Mouse (Mus musculus) myocyte (in vitro differentiated cells): ENCODE measurements at regions not wholly inside any gene's neighbourhood (a gene's known extent, or its start where the extent isn't known, plus 50 kb on each side); places are given as distances from the start of the nearest gene placed in this dataset.

Source experiments
- H3K27me3 ChIP-seq: one replicate; pipeline ENCODE4 v1.6.1; 2011; ENCODE audit not compliant: control insufficient read depth, insufficient read depth, insufficient read length
- H3K36me3 ChIP-seq: one replicate; pipeline ENCODE4 v1.6.1; 2011; ENCODE audit not compliant: control insufficient read depth, insufficient read depth
- H3K4me2 ChIP-seq: one replicate; pipeline ENCODE4 v1.6.1; 2011; ENCODE audit warnings: low read depth, control low read depth
- H3K4me3 ChIP-seq: one replicate; pipeline ENCODE4 v1.5.1; 2011; ENCODE audit warnings: mild to moderate bottlenecking, control low read depth, moderate library complexity
- H3K79me2 ChIP-seq: one replicate; pipeline ENCODE4 v1.6.1; 2011; ENCODE audit not compliant: control insufficient read depth, insufficient read depth
- H3ac ChIP-seq: one replicate; pipeline ENCODE4 v1.6.1; 2011; ENCODE audit not compliant: control insufficient read depth, insufficient read length
- CEBPB ChIP-seq: IDR thresholded peaks from 2 replicates; pipeline ENCODE4 v1.6.1; 2011; ENCODE audit warnings: mild to moderate bottlenecking, moderate library complexity; ENCODE audit not compliant: poor library complexity, insufficient read depth, severe bottlenecking
- E2F4 ChIP-seq: IDR thresholded peaks from one replicate; pipeline ENCODE4 v1.6.1; 2011; ENCODE audit warnings: mild to moderate bottlenecking, control low read depth, moderate library complexity; ENCODE audit not compliant: insufficient read depth
- MAX ChIP-seq: IDR thresholded peaks from one replicate; pipeline ENCODE4 v1.6.1; 2011; ENCODE audit warnings: low read depth, mild to moderate bottlenecking, control low read depth
- MYOD1 ChIP-seq, 3 experiments: IDR thresholded peaks; one replicate each; pipeline ENCODE4 v1.6.1; 2011; ENCODE audit warnings: control low read depth in 2 of 3, low read depth in 2 of 3, mild to moderate bottlenecking in 2 of 3, moderate library complexity in 1 of 3; ENCODE audit not compliant: insufficient read length in 2 of 3, control insufficient read depth in 1 of 3
- MYOG ChIP-seq, 3 experiments: IDR thresholded peaks; one replicate each; pipeline ENCODE4 v1.6.1; 2011; ENCODE audit warnings: control low read depth in 2 of 3, low read depth in 2 of 3, mild to moderate bottlenecking in 2 of 3; ENCODE audit not compliant: insufficient read length in 2 of 3, control insufficient read depth in 1 of 3, insufficient read depth in 1 of 3
- POLR2A ChIP-seq: IDR thresholded peaks from one replicate; pipeline ENCODE4 v1.6.1; 2011; ENCODE audit warnings: low read depth, mild to moderate bottlenecking, control low read depth, moderate library complexity; ENCODE audit not compliant: insufficient read length
- POLR2AphosphoS2 ChIP-seq: IDR thresholded peaks from one replicate; pipeline ENCODE4 v1.6.1; 2011; ENCODE audit warnings: low read depth, control low read depth; ENCODE audit not compliant: insufficient read length
- REST ChIP-seq: IDR thresholded peaks from one replicate; pipeline ENCODE4 v1.6.1; 2011; ENCODE audit warnings: mild to moderate bottlenecking, control low read depth, moderate library complexity; ENCODE audit not compliant: insufficient read depth, insufficient read length
- SRF ChIP-seq: IDR thresholded peaks from one replicate; pipeline ENCODE4 v1.6.1; 2011; ENCODE audit warnings: low read depth; ENCODE audit not compliant: control insufficient read depth, insufficient read length
- TCF12 ChIP-seq: IDR thresholded peaks from one replicate; pipeline ENCODE4 v1.6.1; 2011; ENCODE audit warnings: mild to moderate bottlenecking, control low read depth; ENCODE audit not compliant: poor library complexity, insufficient read depth, severe bottlenecking
- TCF3 ChIP-seq: IDR thresholded peaks from one replicate; pipeline ENCODE4 v1.6.1; 2011; ENCODE audit warnings: low read depth, control low read depth; ENCODE audit not compliant: insufficient read length
- USF1 ChIP-seq: IDR thresholded peaks from one replicate; pipeline ENCODE4 v1.6.1; 2011; ENCODE audit warnings: low read depth, mild to moderate bottlenecking, control low read depth, moderate library complexity

- no peaks in the 10 kb centered on the region for H3K27me3 ChIP-seq
- no peak overlapping the region for H3K4me2 ChIP-seq
- H3K36me3 ChIP-seq: no peaks in the 10 kb centered on the region
- no peaks in the 10 kb centered on the region for H3K79me2 ChIP-seq
- no peak overlapping the region for H3ac ChIP-seq
- TF ChIP-seq CEBPB: no peak
- TF ChIP-seq MYOD1 (IDR thresholded peaks at IDR 0.05; ENCODE audit: control insufficient read depth in 1 of 3, insufficient read length in 2 of 3, low read depth in 2 of 3): no peak
- TF ChIP-seq SRF: no peak
- no peak for TF ChIP-seq POLR2A
- no peak for TF ChIP-seq TCF12
- no peak overlapping the region for H3K4me3 ChIP-seq
These were observed 838.2 kb upstream of the Alcam start for GRCm38 (mm10) chr16:53292081-53292480.

GRCm38 (mm10) chr16:53282014-53282413 is 828.1 kb upstream of the Alcam start:
- Histone ChIP-seq H3K27me3 (no peaks in the 10 kb centered on the region), H3K36me3 (no peaks in the 10 kb centered on the region), H3K4me3 (no peak overlapping the region), H3K4me2 (no peak overlapping the region), H3K79me2 (no peaks in the 10 kb centered on the region), H3ac (no peak overlapping the region)
- no peak for TF ChIP-seq MAX
- TF ChIP-seq POLR2AphosphoS2: no peak
- no peak for TF ChIP-seq TCF3
- TF ChIP-seq MYOD1 (IDR thresholded peaks at IDR 0.05; ENCODE audit: control insufficient read depth in 1 of 3, insufficient read length in 2 of 3, low read depth in 2 of 3): no peak
- no peak for TF ChIP-seq REST

GRCm38 (mm10) chr16:53266116-53266515 is 812.2 kb upstream of the Alcam start:
- H3K36me3 ChIP-seq: no peaks in the 10 kb centered on the region
- no peak overlapping the region for H3ac ChIP-seq
- H3K4me2 ChIP-seq: no peak overlapping the region
- no peaks in the 10 kb centered on the region for H3K27me3 ChIP-seq
- no peaks in the 10 kb centered on the region for H3K79me2 ChIP-seq
- no peak for TF ChIP-seq POLR2AphosphoS2
- no peak for TF ChIP-seq MAX
- TF ChIP-seq CEBPB: no peak
- no peak for TF ChIP-seq MYOD1 (IDR thresholded peaks at IDR 0.05; ENCODE audit: control insufficient read depth in 1 of 3, insufficient read length in 2 of 3, low read depth in 2 of 3)
- no peak for TF ChIP-seq POLR2A
- TF ChIP-seq E2F4: no peak
- TF ChIP-seq TCF3: no peak
- TF ChIP-seq TCF12: no peak
- TF ChIP-seq USF1: no peak
- TF ChIP-seq SRF: no peak
- TF ChIP-seq REST: no peak
- no peak for TF ChIP-seq MYOG (IDR thresholded peaks at IDR 0.05; ENCODE audit: control insufficient read depth in 1 of 3, insufficient read depth in 1 of 3, insufficient read length in 2 of 3, low read depth in 2 of 3)
- H3K4me3 ChIP-seq: no peak overlapping the region

GRCm38 (mm10) chr16:53245365-53245764 is 791.5 kb upstream of the Alcam start:
- Histone ChIP-seq H3K36me3 (no peaks in the 10 kb centered on the region), H3K27me3 (no peaks in the 10 kb centered on the region)
- TF ChIP-seq POLR2A (no peak), USF1 (no peak), MYOG (IDR thresholded peaks at IDR 0.05; ENCODE audit: control insufficient read depth in 1 of 3, insufficient read depth in 1 of 3, insufficient read length in 2 of 3, low read depth in 2 of 3) (no peak), CEBPB (no peak), TCF12 (no peak), MAX (no peak), MYOD1 (IDR thresholded peaks at IDR 0.05; ENCODE audit: control insufficient read depth in 1 of 3, insufficient read length in 2 of 3, low read depth in 2 of 3) (no peak), E2F4 (no peak), TCF3 (no peak), SRF (no peak), POLR2AphosphoS2 (no peak), REST (no peak)

GRCm38 (mm10) chr16:53242126-53242537 is 788.3 kb upstream of the Alcam start:
- Histone ChIP-seq H3K27me3 (no peaks in the 10 kb centered on the region), H3K4me2 (no peak overlapping the region), H3K36me3 (no peaks in the 10 kb centered on the region), H3K4me3 (no peak overlapping the region), H3K79me2 (no peaks in the 10 kb centered on the region), H3ac (no peak overlapping the region)
- TF ChIP-seq POLR2A (no peak), POLR2AphosphoS2 (no peak), TCF3 (no peak)

More at GRCm38 (mm10) chr16:53245365-53245764, 791.5 kb upstream of the Alcam start:
- H3ac ChIP-seq: no peak overlapping the region
- H3K4me2 ChIP-seq: no peak overlapping the region
- no peaks in the 10 kb centered on the region for H3K79me2 ChIP-seq
- no peak overlapping the region for H3K4me3 ChIP-seq
